Mouse (Mus musculus): ENCODE measurements around the gene Simc1. TPM values are rescaled to one million over a fixed set of nuclear protein-coding genes. Genes with fewer than 3 reads are reported as not detected.
A peak's percentile ranks its signal among the peaks of the same experiment; 100 is the strongest.
"Not testable (repeated sequence)": the region's sequence is repeated elsewhere in the genome, so short reads cannot be mapped to it uniquely, and the experiment has no call there.

The Simc1 gene
- total RNA-seq (2014; fragmentation: Nextera tagmentation) (9.3 and 21.1 TPM in 2 replicates), total RNA-seq (2017) (7.2 and 9.3 TPM in 2 replicates)

DNA sequence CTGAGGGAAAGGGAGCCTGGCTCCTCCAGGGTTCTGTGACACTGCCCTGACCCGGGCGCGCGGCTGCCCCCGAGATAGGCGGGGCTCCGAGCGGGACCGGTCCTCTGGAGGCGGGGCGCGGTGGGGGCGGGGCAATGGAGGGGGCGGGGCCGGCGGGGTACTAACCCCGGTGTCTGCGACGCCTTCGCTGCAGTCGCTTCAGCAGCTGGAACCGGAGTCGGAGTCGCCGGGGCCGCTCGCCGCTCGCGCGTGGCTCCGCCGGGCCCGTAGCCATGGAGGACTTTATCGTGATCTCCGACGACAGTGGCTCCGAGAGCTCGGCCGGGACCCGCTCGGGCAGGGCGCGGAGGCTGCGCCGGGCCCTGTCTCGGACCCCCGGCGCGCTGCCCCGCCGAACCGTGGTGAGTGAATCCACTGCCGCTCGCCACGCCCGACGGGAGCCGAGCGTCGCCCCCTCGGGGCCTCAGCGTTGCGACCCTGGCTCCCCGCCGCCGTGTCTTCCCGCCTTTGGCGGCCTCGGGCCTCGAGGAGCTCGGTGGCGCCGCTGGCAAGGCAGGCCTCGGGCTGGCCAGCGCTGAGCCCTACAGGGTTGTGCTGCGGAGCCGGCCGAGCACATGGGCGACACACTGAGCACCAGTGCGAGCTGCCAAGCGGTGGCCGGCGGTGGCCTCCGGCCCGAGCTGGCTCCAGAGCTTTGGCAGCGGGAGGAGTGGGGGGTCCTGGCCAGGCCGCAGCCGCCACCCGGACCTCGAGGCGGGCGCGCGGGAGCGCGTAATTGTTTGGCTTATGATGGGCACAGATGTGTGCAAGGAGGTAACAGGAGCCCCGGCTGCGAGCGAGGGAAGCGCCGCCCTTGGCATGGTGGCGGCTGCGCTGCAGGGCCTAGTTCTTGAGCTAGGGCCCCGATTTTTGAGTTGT, at the start of gene Simc1:
Simc1 (plus strand) TSS at position 176 of the 918 bp plus-strand sequence.
- peak; percentile 75 for ATAC-seq (replicated peaks; ENCODE audit: low FRiP score, low TSS enrichment, poor library complexity, severe bottlenecking)

DNA sequence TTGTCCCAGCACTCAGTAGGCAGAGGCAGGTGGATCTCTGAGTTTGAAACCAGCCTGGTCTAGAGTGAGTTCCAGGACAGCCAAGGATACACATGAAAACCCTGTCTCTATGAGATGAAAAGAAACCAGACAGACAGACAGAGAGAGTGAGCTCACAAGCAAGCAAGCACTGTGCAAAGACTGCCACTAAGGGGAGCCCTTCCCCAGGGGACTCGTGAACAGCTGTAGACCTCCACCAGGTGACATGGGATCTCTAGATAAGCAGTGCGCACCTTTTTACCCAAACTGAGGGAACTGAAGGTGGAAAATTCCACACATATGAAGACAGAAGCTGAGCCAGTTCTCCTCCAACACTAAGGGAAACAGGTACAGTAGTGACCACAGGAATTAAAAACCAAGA, 46.5 kb upstream of the Simc1 start:
- peak; percentile 55; the same call in 1 of the 2 replicates for ATAC-seq (replicated peaks; ENCODE audit: low FRiP score, low TSS enrichment, poor library complexity, severe bottlenecking)

DNA sequence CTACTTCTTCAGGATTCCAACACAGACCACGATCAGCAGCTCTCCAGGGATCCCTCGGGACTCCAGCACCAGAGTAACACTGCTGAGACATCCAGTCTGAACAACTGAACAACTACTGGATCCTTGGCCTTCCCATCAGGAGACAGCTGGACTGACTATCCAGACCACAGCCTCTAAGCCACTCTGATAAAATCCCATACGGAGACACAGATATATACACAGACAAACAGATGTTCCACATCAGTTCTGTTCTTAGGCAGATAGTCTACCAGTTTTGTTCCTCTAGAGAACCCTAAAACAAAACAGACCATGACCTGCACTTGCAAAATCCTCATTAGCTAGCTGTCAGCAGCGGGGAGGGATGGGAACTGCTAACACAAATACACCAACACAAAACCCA, 44.3 kb upstream of the Simc1 start:
- no peak for ATAC-seq (replicated peaks; ENCODE audit: low FRiP score, low TSS enrichment, poor library complexity, severe bottlenecking)

DNA sequence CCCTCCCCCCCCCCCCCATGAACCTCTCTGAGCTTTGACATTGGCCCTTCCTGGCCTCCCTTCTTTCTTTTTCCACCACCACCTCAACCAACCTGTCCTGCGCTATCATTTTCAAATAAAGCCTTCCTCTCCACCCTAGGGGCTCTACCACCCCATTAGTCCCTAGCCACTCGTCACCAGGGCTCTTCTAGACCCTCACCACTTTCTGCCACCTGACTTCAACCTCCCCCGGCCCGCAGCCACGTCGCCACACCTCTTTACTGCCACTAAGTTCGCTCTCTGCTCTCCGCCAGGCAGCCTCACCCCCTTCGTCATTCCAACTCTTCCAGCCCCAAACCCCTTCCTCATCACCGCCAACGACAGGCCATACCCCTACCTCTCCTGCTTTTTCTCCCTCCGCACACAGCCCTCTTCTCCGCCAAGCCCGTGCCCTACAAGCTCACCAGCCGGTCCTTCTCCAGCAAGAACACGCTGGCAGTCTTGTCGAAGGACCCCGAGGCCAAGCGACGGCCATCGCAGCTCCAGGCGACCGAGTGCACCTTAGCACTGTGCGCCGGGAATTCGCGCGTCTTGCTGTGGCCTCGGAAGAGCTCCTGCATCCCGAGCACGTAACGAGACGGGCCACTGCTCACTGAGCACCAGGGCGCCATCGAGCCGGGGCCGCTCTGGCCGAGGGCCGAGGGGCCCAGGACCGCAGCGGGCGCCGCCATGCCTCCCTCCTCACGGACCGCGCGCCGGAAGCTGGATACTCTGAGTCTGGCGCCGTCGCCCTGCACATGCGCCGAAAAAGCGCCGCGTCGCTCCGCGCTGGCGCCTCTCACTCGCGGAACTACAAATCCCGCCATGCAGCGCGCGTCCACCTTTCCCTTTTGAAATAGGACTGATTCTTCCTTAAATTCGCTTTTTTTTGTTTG, 35.2 kb upstream of the Simc1 start, which contains the start of gene Thoc3:
Thoc3 (minus strand) TSS at position 752 of the 914 bp plus-strand sequence.
- peak; percentile 97 for ATAC-seq (replicated peaks; ENCODE audit: low FRiP score, low TSS enrichment, poor library complexity, severe bottlenecking)

DNA sequence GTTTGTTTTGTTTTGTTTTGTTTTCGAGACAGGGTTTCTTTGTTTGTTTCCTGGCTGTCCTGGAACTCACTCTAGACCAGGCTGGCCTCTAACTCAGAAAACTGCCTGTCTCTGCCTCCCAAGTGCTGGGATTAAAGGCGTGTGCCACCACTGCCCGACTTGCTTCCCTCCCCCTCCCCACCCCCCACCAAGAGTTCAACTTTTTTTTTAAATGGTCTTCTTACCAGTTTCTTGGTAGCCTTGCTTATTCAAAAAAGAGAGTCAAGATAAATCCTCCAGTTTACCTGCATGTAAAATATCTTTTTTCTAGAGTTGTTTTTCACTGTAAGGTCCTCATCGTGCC, 34.6 kb upstream of the Simc1 start:
- ATAC-seq (replicated peaks; ENCODE audit: low FRiP score, low TSS enrichment, poor library complexity, severe bottlenecking): no peak

DNA sequence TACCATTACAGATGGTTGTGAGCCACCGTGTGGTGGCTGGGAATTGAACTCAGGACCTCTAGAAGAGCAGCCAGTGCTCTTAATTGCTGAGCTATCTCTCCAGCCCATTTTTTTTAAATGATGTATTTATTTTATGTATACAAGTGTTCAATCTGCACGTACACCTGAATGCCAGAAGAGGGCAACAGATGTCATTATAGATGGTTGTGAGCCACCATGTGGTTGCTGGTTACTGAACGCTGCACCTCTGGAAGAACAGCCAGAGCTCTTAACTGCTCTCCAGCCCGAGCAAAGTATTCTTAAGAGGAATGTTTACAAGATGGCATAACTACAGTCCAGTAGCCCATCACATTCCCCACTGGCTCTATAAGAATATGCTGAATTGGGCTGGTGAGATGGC, 31.6 kb upstream of the Simc1 start:
- ATAC-seq (replicated peaks; ENCODE audit: low FRiP score, low TSS enrichment, poor library complexity, severe bottlenecking): no peak

DNA sequence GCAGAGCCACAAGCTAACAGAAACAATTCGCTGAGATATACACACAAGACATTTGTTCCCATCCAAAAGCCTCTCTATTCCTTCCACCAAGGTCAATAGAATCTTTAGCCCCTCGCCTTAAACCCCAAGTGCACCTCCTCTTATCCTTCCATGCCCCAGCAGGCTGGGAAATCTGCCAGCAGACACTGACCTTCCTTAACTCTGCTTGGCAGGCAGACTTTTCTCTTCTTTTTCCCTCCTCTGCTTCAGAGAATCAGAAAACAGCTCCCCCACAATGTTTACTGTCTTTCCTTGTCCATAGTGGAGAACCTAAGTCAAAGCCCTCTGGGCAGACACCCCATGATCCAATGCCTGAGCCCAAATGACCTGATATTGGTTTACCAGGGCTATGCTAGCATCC, 28.6 kb upstream of the Simc1 start:
- no peak for ATAC-seq (replicated peaks; ENCODE audit: low FRiP score, low TSS enrichment, poor library complexity, severe bottlenecking)

DNA sequence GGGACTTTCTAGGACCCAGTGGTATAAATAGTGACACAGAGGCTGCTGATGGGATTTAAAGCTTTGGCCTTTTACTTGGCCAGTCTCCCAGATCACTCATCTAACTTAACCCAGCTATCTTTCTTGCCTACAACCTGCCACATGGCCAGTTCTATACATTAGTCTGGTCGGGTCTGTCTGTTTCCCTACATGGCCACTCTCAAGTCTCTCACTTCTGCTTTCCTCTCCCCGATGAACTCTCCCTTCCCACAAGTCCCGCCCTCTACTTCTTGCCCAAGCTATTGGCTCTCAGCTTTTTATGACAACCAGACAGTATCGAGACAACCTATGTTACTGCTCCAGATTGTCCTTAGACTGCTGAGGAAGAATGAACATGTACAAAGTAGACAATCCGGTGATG, 27.9 kb upstream of the Simc1 start:
- ATAC-seq (replicated peaks; ENCODE audit: low FRiP score, low TSS enrichment, poor library complexity, severe bottlenecking): no peak

DNA sequence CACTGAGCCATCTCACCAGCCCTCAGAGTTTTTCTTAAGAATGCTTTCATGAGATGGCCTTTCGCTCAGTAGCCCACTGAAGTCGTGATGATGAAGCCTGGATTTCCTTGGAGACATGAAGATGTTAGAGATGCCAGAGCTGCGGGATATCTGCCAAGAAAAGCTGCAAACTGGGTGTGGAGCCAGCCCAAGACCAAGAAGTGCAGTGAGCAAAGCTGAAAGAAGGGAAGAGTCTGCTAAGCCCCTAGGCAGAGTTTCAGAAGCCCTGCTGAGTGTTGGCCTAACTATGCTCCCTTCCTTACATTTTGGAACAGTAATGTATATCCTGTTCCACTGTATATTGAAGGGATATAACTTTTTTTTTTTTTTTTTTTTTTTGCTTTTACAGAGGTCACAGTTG, 24.3 kb upstream of the Simc1 start:
- ATAC-seq (replicated peaks; ENCODE audit: low FRiP score, low TSS enrichment, poor library complexity, severe bottlenecking): no peak

DNA sequence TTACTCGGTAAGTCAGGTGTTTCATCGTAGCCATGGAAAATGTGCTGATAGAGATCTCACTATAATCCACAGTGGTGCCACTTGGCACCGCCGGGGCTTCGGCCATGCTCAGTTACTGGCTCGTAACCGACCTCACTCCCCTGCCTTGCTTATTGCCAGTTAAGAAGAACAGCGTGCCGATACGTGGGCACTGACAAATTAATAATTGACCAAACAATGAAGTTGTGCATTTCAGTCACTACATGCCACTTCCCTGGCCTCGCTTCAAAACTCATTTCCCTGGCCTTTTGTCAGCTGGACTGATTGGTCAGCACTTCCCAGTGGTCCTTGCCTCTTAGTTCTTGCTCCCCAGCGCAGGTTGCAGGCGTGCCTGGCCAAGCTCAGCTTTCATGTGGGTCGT, 22.1 kb upstream of the Simc1 start:
- ATAC-seq (replicated peaks; ENCODE audit: low FRiP score, low TSS enrichment, poor library complexity, severe bottlenecking): no peak

DNA sequence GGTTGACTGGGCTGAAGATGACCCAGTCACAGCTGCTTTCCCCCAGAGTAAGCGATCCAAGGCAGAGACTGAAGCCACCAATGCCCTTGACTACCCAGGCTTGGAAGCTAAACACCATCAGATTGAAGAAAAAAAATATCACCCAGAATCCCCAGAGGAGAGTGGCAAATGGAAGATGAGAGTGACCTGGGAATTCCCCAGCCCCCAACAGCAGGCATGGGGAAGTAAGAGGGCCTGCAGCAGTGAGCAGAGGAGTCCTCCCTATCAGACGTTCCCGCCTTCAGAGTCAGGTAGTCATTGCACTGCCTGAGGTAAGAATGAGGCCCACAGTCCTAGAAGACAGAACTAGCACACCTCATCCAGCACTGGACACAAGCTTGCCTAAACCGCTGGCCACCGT, 13.2 kb upstream of the Simc1 start:
- no peak for ATAC-seq (replicated peaks; ENCODE audit: low FRiP score, low TSS enrichment, poor library complexity, severe bottlenecking)

DNA sequence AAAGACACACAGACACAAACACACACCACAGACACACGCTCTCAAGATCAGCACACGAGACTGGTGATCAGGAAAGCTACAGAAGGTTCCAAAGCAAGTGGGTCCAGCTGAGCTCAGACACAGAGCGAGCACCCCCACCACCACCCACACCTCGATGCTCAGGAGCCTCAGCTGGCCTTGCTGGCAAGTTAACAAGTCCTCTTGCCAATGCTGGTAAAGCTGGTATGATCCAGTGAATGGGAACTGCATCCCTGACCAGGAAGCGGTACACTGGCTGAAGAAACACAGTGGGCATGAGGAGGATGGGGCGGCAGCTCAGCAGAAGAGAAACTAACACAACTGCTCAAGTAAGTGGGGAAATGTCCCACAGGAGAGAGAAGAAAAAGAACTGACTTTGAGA, 12.2 kb upstream of the Simc1 start:
- ATAC-seq (replicated peaks; ENCODE audit: low FRiP score, low TSS enrichment, poor library complexity, severe bottlenecking): no peak

DNA sequence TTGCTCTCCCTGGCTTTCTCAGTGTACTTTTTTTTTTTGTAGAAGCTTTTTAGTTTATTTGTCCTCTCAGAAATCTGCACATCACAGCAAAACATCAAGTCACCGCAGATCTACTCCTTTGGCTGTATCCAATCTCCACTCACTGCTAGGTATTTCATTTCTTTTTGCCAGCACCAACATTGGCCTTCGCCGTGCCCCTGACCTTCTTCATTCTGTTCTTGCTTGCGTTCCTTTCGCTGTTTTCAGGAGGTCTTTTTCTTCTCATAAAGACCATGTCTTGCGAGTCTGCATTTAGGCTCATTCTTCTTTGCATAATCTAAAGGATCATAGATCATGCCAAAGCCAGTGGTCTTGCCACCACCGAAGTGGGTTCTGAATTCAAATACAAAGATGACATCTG, 4.0 kb upstream of the Simc1 start:
- not testable (repeated sequence) for ATAC-seq (replicated peaks; ENCODE audit: low FRiP score, low TSS enrichment, poor library complexity, severe bottlenecking)

DNA sequence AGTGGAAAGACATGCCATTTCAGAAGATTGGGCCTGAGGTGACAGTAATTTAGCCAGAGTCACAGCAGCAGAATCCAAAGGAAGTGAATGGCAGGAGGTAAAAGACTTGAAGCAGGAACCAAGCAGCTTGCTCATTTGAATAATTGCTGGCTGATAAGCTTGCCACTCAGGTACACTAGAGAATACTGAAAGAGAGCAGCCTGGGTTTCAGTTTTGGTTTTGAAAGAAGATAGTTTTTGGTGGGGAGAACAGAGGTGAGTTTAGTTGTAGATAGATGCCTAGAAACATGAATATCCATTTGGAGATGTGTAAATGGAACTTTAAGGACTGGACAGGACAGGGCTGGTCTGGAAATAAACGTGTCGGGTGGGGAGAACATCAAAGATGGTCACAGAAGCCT, 2.2 kb upstream of the Simc1 start:
- no peak for ATAC-seq (replicated peaks; ENCODE audit: low FRiP score, low TSS enrichment, poor library complexity, severe bottlenecking)

DNA sequence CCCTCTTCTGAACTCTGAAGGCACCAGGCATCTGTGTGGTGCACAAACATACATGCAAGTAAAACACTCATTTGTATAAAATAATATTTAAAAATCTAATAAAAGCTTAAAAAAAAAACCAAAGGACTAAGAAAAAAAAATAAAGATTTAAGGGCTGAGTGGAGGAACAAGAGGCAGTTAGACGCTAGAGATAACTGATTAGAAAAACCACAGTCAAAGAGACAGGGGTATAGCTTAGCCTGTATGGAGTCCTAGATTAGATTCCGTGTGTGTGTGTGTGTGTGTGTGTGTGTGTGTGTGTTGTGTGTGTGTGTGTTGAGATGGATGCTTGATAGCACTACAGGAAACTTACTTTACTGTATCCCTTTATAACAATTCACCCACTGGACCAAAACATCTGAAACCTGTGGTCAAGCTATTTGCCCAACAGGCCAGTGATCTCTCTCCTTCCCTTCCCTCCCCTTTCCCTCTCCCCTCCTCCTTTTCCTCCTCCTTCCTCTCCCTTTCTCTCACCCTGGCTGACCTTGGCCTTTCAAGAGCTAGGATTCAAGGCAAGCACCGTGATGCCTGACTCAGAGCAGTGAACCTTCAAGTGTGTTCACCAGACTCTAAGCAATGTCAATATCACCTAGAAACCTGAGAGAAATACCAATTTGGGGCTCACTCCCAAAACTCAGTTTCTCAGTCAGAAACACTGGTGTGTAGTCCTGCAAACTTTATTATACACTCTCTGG, 1.5 kb upstream of the Simc1 start:
- no peak for ATAC-seq (replicated peaks; ENCODE audit: low FRiP score, low TSS enrichment, poor library complexity, severe bottlenecking)

DNA sequence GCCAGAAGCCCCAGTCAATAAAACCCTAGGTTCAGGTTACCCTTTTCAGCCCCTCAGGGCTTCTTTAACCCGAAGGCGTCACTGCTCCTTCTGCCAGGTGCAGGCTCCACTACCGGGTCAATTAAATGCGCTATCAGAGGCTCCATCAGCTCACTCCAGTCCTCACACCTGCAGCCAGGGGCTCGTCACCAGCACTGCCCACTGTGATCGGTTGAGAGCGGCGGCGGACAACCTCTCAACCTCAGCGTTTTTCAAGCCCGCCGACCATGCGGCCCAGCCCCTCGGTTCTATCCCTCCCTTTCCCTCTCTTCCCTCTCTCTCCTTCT, 338 bp upstream of the Simc1 start:
- ATAC-seq (replicated peaks; ENCODE audit: low FRiP score, low TSS enrichment, poor library complexity, severe bottlenecking): peak; percentile 60

DNA sequence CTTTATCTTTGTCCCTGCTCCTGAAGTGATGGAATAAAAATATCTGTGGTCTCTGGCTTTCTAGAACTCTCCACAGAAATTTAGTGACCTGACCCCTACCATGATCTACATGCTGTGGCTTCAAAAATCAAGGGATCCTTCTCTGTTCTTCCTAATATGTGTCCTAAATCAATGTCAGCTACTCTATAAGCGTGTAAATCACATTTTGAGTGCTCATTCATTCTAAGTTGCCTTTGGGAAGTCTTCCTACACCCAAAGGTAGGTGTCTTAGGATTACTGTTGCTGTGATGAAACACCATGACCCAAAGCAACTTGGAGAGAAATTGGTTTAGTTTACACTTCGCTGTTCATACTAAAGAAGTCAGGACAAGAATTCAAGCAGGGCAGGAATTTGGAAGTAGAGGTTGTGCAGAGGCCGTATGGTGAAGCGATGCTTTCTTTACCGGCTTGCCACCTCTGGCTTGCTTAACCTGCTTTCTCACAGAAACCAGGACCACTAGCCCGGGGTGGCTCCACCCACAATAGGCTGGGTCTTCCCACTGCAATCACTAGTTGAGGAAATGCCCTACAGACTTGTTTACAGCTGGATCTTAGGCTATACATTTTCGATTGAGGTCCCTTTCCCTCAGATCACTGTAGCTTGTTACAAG, 1.2 kb downstream of the Simc1 start:
- ATAC-seq (replicated peaks; ENCODE audit: low FRiP score, low TSS enrichment, poor library complexity, severe bottlenecking): no peak

DNA sequence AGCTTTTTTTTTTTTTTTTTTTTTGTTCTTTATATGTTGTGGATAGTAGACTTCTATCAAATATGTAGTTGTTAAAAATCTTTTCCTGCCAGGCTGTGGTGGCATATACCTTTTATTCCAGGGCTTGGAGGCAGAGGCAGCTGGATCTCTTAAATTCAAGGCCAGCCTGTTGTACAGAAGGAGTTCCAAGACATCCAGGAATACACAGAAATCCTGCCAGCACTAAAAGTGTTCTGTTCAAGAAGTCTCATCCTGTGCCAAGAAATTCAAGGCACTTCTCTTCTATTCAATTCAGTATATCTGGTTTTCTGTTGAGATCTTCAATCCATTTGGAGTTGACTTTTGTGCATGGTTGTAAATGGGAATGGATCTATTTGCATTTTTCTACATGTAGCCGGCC, 2.3 kb downstream of the Simc1 start:
- no peak for ATAC-seq (replicated peaks; ENCODE audit: low FRiP score, low TSS enrichment, poor library complexity, severe bottlenecking)

DNA sequence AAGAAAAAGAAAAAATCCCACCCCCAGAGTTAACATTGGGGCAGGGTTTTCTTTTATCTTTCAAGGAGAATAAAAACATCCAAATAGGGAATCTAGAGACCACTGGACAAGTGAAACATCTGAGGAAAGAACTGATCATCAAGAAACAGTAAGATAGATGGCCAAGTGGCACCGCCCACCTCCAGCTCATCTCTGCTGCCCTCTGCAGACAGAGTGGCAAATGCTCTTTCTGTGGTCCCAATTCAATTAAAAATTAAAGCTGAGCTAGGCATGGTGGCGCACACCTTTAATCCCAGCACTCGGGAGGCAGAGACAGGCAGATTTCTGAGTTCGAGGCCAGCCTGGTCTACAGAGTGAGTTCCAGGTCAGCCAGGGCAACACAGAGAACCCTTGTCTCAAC, 16.6 kb downstream of the Simc1 start:
- ATAC-seq (replicated peaks; ENCODE audit: low FRiP score, low TSS enrichment, poor library complexity, severe bottlenecking): peak; percentile 81

Measured in megakaryocyte-erythroid progenitor cell, adult 5-6 weeks (primary cell).